Mouse (Mus musculus): ENCODE data around the gene Fut2.

DNA sequence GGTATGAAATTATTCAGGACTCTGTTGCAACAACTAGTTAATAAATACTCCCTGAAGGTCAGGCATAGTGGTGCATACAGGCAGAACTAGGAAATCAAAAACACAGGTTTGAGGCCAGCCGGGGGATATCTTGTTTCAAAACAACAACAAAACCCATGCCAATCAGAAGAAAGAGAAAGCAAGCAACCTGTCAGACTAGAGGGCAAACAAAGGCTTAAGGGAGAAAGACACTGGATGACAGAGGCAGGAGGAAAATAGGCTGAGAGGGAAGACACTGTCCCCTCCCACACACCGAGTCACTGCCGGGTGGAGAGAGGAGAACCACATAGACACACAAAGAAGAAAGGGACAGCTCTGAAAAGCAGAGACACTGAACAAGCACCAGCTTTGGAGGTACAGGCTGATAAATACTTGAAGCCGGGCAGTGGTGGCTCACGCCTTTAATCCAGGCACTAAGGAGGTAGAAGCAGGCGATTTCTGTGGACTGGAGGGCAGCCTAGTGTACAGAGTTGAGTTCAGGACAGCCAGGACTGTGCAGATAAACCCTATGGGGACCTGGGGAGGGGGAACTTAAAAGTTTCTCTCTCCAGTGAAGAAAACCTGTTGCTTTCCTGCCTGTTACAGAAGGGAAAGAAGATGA is 47.8 kb upstream of the Fut2 start:
- TF ChIP-seq USF1 (IDR thresholded peaks at IDR 0.05; ENCODE audit: low read depth) (no peak), MYOD1 (IDR thresholded peaks at IDR 0.05; ENCODE audit: control insufficient read depth, insufficient read length, low read depth) (no peak), CTCF (IDR thresholded peaks at IDR 0.05; ENCODE audit: control insufficient read depth, insufficient read depth, insufficient read length) (no peak)

Measured in C2C12 (cell line).